Mouse (Mus musculus): Measurements from ENCODE around the gene Tex9.

DNA sequence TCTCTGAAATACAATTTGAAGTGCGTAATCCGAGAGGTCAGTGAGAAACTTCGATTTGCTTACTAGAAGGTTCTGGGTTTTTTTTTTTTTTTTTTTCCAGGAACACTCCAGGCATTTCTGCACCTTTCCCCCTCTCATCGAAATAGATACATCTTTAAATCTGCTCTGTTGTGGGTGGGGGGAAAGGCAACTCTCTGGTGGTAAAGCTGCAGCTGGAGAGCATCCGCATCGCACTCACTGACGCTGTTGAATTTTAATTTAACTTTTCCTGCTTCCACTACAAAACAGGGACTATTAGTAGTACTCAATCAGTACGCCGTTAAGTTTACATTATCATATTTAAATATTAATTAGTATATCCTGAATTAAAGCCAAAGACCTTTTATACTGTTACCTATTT is 53.3 kb downstream of the Tex9 start:
- no peak for TF ChIP-seq CTCF (IDR thresholded peaks at IDR 0.05; ENCODE audit: insufficient read depth, low read length)
- no peak for TF ChIP-seq POLR2A (IDR thresholded peaks at IDR 0.05; ENCODE audit: borderline replicate concordance, extremely low read depth, low read depth, low read length)

Measured in lung, adult 2 months (tissue).